Mouse (Mus musculus) T-helper 2 cell (primary cell): ENCODE results near the gene Ptprn.

Source experiments
- in situ Hi-C: fragments of 300-600 bp; cut with MboI, MseI; formaldehyde crosslinking; loops from one replicate; pipeline ENCODE4 v1.15.1; 2025; ENCODE audit warnings: high pct_unique_total_duplicates

Gene Ptprn

GRCm38 (mm10) chr1:75201236-75201635 is 63.1 kb downstream of the Ptprn start:
- in situ Hi-C loops: loop anchor here (25.0 kb wide), 1 partner anchor 964 kb away; the partner anchor contains the start of gene Arpc2
